Mouse (Mus musculus): ENCODE data around the gene Sec14l4. TPM values are rescaled to one million over a fixed set of nuclear protein-coding genes. Genes with fewer than 3 reads are reported as not detected.

Gene Sec14l4
- polyA plus RNA-seq, 1 experiment from 2014 or later: not detected

DNA sequence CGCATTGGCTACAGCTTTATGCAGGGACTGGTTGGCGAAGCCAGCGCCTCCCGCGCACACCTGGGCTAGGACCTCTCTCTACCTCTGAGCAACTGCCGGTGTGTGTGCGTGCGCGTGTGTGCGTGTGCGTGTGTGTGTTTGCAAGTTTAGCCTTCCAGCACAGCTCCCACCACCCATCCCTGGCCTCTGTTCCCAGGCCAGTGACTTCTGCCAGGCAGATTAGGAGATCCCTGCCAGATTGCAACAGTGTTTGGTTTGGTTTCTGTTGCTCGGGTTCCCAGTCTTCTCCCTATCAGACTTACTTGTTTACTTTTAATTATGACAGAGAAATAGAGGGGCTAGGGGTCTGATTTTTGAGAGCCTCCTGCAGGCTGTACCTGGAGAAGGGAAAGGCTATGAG is 699 bp downstream of the Sec14l4 start:
- Histone ChIP-seq H3K36me3 (no peaks in the 10 kb centered on the region), H3K27me3 (no peaks in the 10 kb centered on the region), H3K4me1 (replicated peaks) (no peaks in the 10 kb centered on the region), H3K27ac (replicated peaks) (no peak overlapping the region), H3K4me2 (no peak overlapping the region), H3K4me3 (no peak overlapping the region), H3K9me3 (no peaks in the 10 kb centered on the region), H3K9ac (no peak overlapping the region)
- no peak for ATAC-seq (ENCODE audit: low FRiP score, low read depth)
- 52% methylated on average over 12 of the region's 12 CpGs for WGBS

DNA sequence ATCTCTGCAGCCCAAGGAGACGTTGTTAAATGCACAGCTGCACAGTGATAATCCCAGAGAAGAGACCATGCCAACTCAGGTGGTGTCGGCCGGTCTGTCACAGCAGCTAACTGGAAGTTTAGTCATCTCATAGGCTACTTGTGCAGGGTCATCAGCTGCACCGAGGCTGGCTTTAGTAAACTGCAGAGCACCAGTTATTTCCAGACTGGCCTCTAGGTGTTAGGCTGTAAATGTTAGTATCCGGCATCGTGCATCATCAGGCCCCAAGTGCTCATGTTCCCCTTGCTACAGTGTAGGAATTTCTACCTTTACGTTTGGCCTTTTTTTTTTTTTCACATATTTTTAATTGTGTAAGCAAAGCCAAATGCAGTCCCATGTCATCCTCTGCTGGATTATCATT is 2.2 kb downstream of the Sec14l4 start:
- no peak for ATAC-seq (ENCODE audit: low FRiP score, low read depth)
- Histone ChIP-seq H3K4me2 (no peak overlapping the region), H3K4me3 (no peak overlapping the region), H3K9me3 (no peaks in the 10 kb centered on the region), H3K36me3 (no peaks in the 10 kb centered on the region), H3K27me3 (no peaks in the 10 kb centered on the region), H3K9ac (no peak overlapping the region), H3K27ac (replicated peaks) (no peak overlapping the region), H3K4me1 (replicated peaks) (no peaks in the 10 kb centered on the region)
- WGBS: 79% methylated on average over 7 of the region's 7 CpGs

DNA sequence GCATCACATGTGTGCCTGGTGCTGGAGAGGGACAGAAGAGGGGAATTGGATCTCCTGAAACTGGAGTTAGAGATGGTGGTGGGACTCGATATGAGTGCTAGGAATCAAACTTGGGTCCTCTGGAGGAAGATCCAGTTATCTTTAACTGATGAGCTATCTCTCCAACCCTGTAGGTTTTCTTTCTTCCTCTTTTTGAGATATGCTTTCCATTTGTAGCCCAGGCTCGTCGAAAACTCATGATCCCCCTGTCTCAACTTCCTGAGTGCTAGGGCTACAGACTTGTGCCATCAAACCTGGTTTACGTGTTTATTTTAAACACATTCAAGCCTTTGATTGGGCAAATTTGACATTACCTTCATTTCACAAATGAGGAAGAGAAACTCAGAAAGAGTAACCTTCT is 2.9 kb downstream of the Sec14l4 start:
- H3K36me3 ChIP-seq: no peaks in the 10 kb centered on the region
- no peak for ATAC-seq (ENCODE audit: low FRiP score, low read depth)
- H3K4me3 ChIP-seq: no peak overlapping the region
- H3K9me3 ChIP-seq: no peaks in the 10 kb centered on the region
- no peaks in the 10 kb centered on the region for H3K4me1 ChIP-seq (replicated peaks)
- H3K27ac ChIP-seq (replicated peaks): no peak overlapping the region
- WGBS: 92% methylated on average over 4 of the region's 4 CpGs
- H3K9ac ChIP-seq: no peak overlapping the region
- H3K4me2 ChIP-seq: no peak overlapping the region
- H3K27me3 ChIP-seq: no peaks in the 10 kb centered on the region

DNA sequence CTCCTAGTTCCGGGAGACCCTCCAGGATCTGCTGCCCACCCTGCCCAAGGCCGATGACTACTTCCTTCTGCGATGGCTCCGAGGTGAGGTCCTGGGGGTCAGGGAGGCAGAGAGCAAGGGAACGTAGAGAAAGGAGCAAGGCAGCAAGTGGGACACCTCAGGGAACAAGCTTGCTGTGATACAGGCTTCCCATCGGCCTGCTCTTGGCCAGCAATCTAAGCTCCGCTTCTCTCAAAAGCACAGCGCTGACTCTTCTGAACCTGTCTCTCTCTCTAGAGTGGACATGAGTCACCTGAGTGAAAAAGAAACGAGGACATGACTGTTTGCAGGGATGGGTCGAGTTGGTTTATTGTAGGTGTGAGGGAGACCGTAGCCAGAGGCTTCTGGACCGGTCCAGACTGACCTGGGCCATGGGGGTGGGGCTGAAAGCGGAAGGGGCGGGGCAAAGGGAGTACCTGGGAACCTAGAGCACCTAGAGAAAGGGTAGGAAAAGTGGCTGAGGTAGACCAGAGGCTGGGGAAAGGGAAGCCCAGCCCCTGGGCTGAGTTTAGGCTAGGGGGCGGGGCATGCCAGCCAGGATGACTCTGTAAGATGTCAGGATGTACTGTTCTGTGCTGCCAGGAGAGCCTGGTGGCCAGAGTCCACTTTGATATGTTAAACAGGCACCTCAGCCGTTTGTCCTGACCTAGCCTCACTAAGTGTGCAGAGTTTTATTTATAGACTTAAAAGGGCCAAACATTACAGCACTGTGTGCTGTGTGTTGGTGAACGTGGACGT is 4.0 kb downstream of the Sec14l4 start:
- Histone ChIP-seq H3K4me3 (no peak overlapping the region), H3K4me1 (replicated peaks) (no peaks in the 10 kb centered on the region), H3K27me3 (no peaks in the 10 kb centered on the region), H3K27ac (replicated peaks) (no peak overlapping the region), H3K9me3 (no peaks in the 10 kb centered on the region), H3K36me3 (no peaks in the 10 kb centered on the region), H3K4me2 (no peak overlapping the region), H3K9ac (no peak overlapping the region)
- WGBS: 70% methylated on average over 18 of the region's 18 CpGs
- no peak for ATAC-seq (ENCODE audit: low FRiP score, low read depth)

DNA sequence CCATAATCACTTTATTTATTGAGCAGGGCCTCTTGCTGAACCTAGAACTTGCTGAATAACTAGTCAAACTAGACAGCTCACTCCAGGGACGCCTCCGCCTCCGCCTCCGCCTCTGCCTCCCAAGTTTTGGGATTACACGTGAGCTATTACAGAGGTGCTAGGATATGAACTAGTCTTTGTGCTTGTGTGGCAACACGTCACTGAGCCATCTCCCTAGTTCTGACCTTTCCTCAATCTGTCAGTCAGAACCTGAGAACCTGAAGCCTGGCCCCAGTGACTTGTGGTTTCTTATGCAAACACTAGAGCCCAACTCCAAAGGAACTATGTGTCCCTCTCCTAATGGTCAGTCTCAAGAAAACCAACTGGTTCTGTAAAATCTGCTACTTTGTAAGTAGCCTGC is 4.7 kb downstream of the Sec14l4 start:
- Histone ChIP-seq H3K27me3 (no peaks in the 10 kb centered on the region), H3K4me3 (no peak overlapping the region), H3K4me1 (replicated peaks) (no peaks in the 10 kb centered on the region), H3K27ac (replicated peaks) (no peak overlapping the region), H3K4me2 (no peak overlapping the region), H3K36me3 (no peaks in the 10 kb centered on the region), H3K9me3 (no peaks in the 10 kb centered on the region), H3K9ac (no peak overlapping the region)
- 93% methylated on average over 6 of the region's 6 CpGs for WGBS
- ATAC-seq (ENCODE audit: low FRiP score, low read depth): no peak

DNA sequence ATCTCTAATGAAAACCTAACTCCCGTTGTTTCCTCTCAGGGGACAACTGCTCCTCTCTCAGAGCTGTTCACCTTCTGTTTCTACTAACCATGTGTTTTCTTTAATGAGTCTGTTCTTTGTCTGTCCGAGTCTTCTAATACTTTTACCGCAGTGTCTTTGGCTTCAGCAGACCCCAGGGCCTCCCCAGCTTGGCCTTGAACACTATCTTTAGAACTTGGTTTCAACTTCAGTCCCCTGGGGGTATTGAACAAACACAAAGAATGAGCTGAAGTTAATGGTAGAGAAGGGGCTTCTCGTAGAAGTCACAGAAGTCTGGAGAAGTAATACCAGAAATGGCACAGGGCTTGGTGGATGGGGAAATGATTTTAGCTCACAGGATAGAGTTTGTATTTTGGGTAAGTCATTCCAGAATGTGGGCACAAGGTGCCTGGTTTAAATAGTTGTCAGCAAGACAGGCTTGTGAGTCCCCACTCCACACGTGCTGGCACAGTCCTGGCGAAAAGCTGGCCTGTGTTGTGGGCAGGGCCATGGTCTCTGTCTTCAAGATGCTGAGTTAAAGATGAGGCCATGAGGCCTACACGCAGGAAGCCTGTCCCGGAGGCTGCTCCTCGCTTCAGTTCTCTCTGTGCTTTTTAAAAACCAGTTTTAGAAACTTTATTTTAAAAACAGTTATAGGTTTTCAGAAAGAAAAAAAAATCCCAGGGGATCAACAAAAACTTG is 5.3 kb downstream of the Sec14l4 start:
- 78% methylated on average over 9 of the region's 9 CpGs for WGBS
- no peak overlapping the region for H3K4me3 ChIP-seq
- no peaks in the 10 kb centered on the region for H3K9me3 ChIP-seq
- no peak overlapping the region for H3K4me2 ChIP-seq
- H3K27ac ChIP-seq (replicated peaks): no peak overlapping the region
- ATAC-seq (ENCODE audit: low FRiP score, low read depth): no peak
- no peaks in the 10 kb centered on the region for H3K36me3 ChIP-seq
- no peak overlapping the region for H3K9ac ChIP-seq
- no peaks in the 10 kb centered on the region for H3K4me1 ChIP-seq (replicated peaks)
- H3K27me3 ChIP-seq: no peaks in the 10 kb centered on the region

DNA sequence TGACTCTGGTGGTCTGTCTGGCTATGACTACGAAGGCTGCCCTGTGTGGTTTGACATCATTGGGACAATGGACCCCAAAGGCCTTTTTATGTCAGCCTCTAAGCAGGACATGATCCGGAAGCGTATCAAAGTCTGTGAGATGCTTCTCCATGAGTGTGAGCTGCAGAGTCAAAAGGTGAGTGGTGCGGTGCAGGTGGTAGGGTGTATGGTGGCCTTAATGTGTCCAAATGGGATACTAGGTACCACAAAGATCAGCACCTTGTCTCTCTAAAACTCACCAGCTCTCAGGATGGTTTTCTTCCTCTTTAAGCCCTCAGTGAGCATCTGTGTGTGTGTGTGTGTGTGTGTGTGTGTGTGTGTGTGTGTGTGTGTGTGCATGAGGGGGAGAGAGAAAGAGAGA is 8.7 kb downstream of the Sec14l4 start:
- H3K4me3 ChIP-seq: no peak overlapping the region
- H3K27ac ChIP-seq (replicated peaks): no peak overlapping the region
- no peaks in the 10 kb centered on the region for H3K27me3 ChIP-seq
- H3K36me3 ChIP-seq: no peaks in the 10 kb centered on the region
- no peaks in the 10 kb centered on the region for H3K4me1 ChIP-seq (replicated peaks)
- no peaks in the 10 kb centered on the region for H3K9me3 ChIP-seq
- WGBS: 93% methylated on average over 4 of the region's 4 CpGs
- no peak overlapping the region for H3K9ac ChIP-seq
- no peak for ATAC-seq (ENCODE audit: low FRiP score, low read depth)
- H3K4me2 ChIP-seq: no peak overlapping the region

DNA sequence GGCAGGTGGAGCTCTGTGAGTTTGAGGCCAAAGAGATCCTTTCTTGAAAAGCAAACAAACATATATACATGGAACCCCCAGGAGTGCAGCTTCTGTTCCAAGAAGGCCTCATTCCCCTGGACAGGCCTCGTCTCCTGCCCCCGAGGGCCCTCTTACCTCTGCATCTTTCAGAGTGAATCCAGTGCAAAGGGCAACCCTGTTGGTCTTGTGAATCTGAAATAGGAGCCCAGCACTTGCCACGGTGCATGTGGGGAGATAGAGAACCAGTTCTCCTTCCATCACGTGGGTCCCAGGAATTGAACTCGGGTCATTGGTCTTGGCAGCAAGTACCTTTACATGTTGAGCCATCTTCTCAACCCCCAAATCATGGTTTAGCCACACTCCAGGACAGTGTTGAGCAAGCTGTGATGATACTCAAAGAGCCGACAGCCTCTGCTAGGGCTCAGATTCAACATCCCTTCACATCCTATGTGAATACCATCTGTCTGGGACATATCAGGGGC is 9.9 kb downstream of the Sec14l4 start:
- no peak overlapping the region for H3K9ac ChIP-seq
- H3K4me2 ChIP-seq: no peak overlapping the region
- 87% methylated on average over 6 of the region's 6 CpGs for WGBS
- no peak for ATAC-seq (ENCODE audit: low FRiP score, low read depth)
- H3K4me3 ChIP-seq: no peak overlapping the region
- no peak overlapping the region for H3K27ac ChIP-seq (replicated peaks)
- H3K27me3 ChIP-seq: no peaks in the 10 kb centered on the region
- H3K9me3 ChIP-seq: no peaks in the 10 kb centered on the region
- no peaks in the 10 kb centered on the region for H3K4me1 ChIP-seq (replicated peaks)
- no peaks in the 10 kb centered on the region for H3K36me3 ChIP-seq

DNA sequence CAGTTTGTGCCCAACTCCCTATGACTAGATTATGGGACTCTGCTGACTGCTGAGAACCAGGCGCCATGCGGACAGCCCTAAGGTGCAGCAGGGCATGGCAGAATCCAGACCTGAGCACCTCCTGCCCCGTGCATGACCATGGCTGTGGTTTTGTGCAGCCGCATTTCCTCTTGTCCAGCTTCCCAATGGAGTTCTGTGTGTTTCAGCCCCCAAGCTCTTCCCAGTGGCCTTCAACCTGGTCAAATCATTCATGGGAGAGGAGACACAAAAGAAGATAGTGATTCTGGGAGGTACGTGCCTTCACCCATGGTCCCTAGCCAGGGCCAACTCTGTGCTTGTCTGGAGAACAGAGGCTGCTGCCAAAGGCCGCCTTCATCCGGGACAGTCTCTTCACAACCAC is 11.8 kb downstream of the Sec14l4 start:
- no peak overlapping the region for H3K9ac ChIP-seq
- no peak overlapping the region for H3K4me2 ChIP-seq
- no peaks in the 10 kb centered on the region for H3K9me3 ChIP-seq
- H3K27ac ChIP-seq (replicated peaks): no peak overlapping the region
- H3K4me3 ChIP-seq: no peak overlapping the region
- 93% methylated on average over 7 of the region's 7 CpGs for WGBS
- ATAC-seq (ENCODE audit: low FRiP score, low read depth): no peak
- H3K27me3 ChIP-seq: no peaks in the 10 kb centered on the region
- H3K4me1 ChIP-seq (replicated peaks): no peaks in the 10 kb centered on the region
- no peaks in the 10 kb centered on the region for H3K36me3 ChIP-seq

DNA sequence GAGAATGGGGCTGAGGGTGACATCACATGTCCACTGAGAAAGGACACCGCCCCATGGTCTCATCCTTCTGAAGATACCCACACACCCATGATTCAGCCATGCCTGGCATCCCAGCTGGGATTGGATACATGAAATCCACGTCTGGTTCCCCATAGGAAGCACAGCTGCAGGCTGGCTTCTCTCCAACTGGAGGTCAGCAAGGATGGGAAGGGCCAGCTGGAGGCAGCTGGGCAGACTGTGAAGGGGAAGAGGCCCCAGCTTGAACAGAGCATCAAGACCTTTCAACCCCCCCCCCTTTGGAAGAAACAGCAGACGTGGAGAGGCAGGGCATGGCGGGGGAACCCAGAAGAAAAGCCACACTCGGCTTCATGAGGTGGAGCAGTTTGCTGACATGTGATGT is 15.3 kb downstream of the Sec14l4 start:
- Histone ChIP-seq H3K27ac (replicated peaks) (no peak overlapping the region), H3K4me1 (replicated peaks) (no peaks in the 10 kb centered on the region), H3K4me2 (no peak overlapping the region), H3K9me3 (no peaks in the 10 kb centered on the region), H3K27me3 (no peaks in the 10 kb centered on the region), H3K9ac (no peak overlapping the region), H3K4me3 (no peak overlapping the region), H3K36me3 (no peaks in the 10 kb centered on the region)
- no peak for ATAC-seq (ENCODE audit: low FRiP score, low read depth)
- WGBS: 57% methylated on average over 5 of the region's 5 CpGs

DNA sequence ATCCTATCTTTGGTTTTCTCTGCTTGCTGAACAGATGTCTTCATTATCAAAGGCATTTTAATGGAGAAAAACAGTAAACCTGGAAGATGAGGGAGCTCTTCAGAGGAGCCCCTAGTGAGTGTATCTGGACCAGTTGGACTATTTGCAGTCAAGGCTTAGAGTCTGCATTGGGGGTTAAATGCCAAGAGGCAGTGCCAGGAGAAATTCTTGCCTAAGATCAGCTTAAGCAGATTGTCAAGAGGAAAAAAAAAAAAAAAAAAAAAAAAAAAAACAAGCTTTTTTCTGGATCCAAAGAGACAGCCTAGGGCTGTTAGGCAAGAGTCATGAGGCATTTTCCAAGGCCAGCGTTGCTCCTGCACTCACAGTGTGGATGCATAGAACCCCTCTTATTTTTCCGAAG is 16.5 kb downstream of the Sec14l4 start:
- 93% methylated on average over 2 of the region's 2 CpGs for WGBS
- Histone ChIP-seq H3K36me3 (no peaks in the 10 kb centered on the region), H3K9me3 (no peaks in the 10 kb centered on the region), H3K27ac (replicated peaks) (no peak overlapping the region), H3K4me3 (no peak overlapping the region), H3K27me3 (no peaks in the 10 kb centered on the region), H3K4me2 (no peak overlapping the region), H3K9ac (no peak overlapping the region), H3K4me1 (replicated peaks) (no peaks in the 10 kb centered on the region)
- ATAC-seq (ENCODE audit: low FRiP score, low read depth): no peak

DNA sequence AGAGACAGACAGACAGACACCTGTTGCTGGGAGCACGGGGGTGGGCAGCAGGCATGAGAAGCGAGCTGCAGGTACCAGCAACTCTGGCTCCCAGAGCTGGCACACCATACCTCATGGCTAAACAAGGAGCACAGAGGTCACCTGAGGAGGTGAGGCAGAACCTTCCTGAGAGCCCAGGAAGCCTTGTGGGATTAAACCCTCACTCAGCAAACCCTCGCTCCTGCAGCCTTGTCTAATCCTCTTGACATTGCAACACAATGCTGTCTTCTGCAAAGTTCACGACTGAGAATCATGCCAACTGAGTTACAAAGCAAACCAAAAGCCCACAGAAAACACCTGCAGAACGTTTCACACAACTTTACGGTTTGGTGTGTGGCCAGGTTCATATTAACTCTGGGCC is 17.2 kb downstream of the Sec14l4 start:
- WGBS: 90% methylated on average over 6 of the region's 6 CpGs
- no peak for ATAC-seq (ENCODE audit: low FRiP score, low read depth)

More for the DNA sequence above, 17.2 kb downstream of the Sec14l4 start:
- no peaks in the 10 kb centered on the region for H3K4me1 ChIP-seq (replicated peaks)
- H3K9ac ChIP-seq: no peak overlapping the region
- no peaks in the 10 kb centered on the region for H3K9me3 ChIP-seq
- H3K27ac ChIP-seq (replicated peaks): no peak overlapping the region
- H3K4me3 ChIP-seq: no peak overlapping the region
- no peaks in the 10 kb centered on the region for H3K27me3 ChIP-seq
- H3K36me3 ChIP-seq: no peaks in the 10 kb centered on the region
- H3K4me2 ChIP-seq: no peak overlapping the region

Measured in hindbrain, embryonic 15.5 days (tissue).